Mouse (Mus musculus): ENCODE results near the gene Ints5. TPM values are rescaled to one million over a fixed set of nuclear protein-coding genes. Genes with fewer than 3 reads are reported as not detected.

The Ints5 gene
- polyA plus RNA-seq, 1 experiment from 2014 or later, result 41.0 TPM

Small RNAs within 50 kb of the gene (microRNA-seq; reads per million reads assigned to microRNA genes)
- not detected for gene Mir5136

Other genes starting within 250 kb of the Ints5 start
- gene Chrm1, start 229.2 kb upstream of the Ints5 start, polyA plus RNA-seq (2015; fragmentation: Nextera tagmentation; extraction: Ambion mirVana), result 6.9 and 8.2 TPM in 2 replicates
- 186 TPM in 2 replicates for gene Slc3a2, start 169.6 kb upstream of the Ints5 start, polyA plus RNA-seq (2015; fragmentation: Nextera tagmentation; extraction: Ambion mirVana)
- 90.6 and 109 TPM in 2 replicates for gene Wdr74, start 157.2 kb upstream of the Ints5 start, polyA plus RNA-seq (2015; fragmentation: Nextera tagmentation; extraction: Ambion mirVana)
- gene 1700092M07Rik, start 152.3 kb upstream of the Ints5 start, polyA plus RNA-seq (2015; fragmentation: Nextera tagmentation; extraction: Ambion mirVana), result 2.5 and 2.8 TPM in 2 replicates
- gene Stx5a, start 151.6 kb upstream of the Ints5 start, polyA plus RNA-seq (2015; fragmentation: Nextera tagmentation; extraction: Ambion mirVana), result 129 and 136 TPM in 2 replicates
- 200 and 218 TPM in 2 replicates for gene Nxf1, start 135.9 kb upstream of the Ints5 start, polyA plus RNA-seq (2015; fragmentation: Nextera tagmentation; extraction: Ambion mirVana)
- gene Tmem223, start 122.0 kb upstream of the Ints5 start, polyA plus RNA-seq (2015; fragmentation: Nextera tagmentation; extraction: Ambion mirVana), result 230 and 247 TPM in 2 replicates
- 27.0 and 29.1 TPM in 2 replicates for gene Tmem179b, start 118.5 kb upstream of the Ints5 start, polyA plus RNA-seq (2015; fragmentation: Nextera tagmentation; extraction: Ambion mirVana)
- gene Taf6l, start 106.6 kb upstream of the Ints5 start, polyA plus RNA-seq (2015; fragmentation: Nextera tagmentation; extraction: Ambion mirVana), result 30.8 and 32.2 TPM in 2 replicates
- 160 and 164 TPM in 2 replicates for gene Polr2g, start 94.4 kb upstream of the Ints5 start, polyA plus RNA-seq (2015; fragmentation: Nextera tagmentation; extraction: Ambion mirVana)
- 8.9 and 9.6 TPM in 2 replicates for gene Zbtb3, start 90.5 kb upstream of the Ints5 start, polyA plus RNA-seq (2015; fragmentation: Nextera tagmentation; extraction: Ambion mirVana)
- 71.1 and 72.1 TPM in 2 replicates for gene Ttc9c, start 73.7 kb upstream of the Ints5 start, polyA plus RNA-seq (2015; fragmentation: Nextera tagmentation; extraction: Ambion mirVana)
- gene Hnrnpul2, start 73.0 kb upstream of the Ints5 start, polyA plus RNA-seq (2015; fragmentation: Nextera tagmentation; extraction: Ambion mirVana), result 5.1 and 5.5 TPM in 2 replicates
- gene AC129217.1, start 63.2 kb upstream of the Ints5 start, polyA plus RNA-seq (2015; fragmentation: Nextera tagmentation; extraction: Ambion mirVana), result not detected in 2 replicates
- 88.3 and 98.7 TPM in 2 replicates for gene Bscl2, start 55.5 kb upstream of the Ints5 start, polyA plus RNA-seq (2015; fragmentation: Nextera tagmentation; extraction: Ambion mirVana)
- 258 and 306 TPM in 2 replicates for gene Gng3, start 53.8 kb upstream of the Ints5 start, polyA plus RNA-seq (2015; fragmentation: Nextera tagmentation; extraction: Ambion mirVana)
- 0.45 and 0.57 TPM in 2 replicates for gene Lrrn4cl, start 42.2 kb upstream of the Ints5 start, polyA plus RNA-seq (2015; fragmentation: Nextera tagmentation; extraction: Ambion mirVana)
- gene Ubxn1, start 21.5 kb upstream of the Ints5 start, polyA plus RNA-seq (2015; fragmentation: Nextera tagmentation; extraction: Ambion mirVana), result 172 and 173 TPM in 2 replicates
- 49.7 and 53.5 TPM in 2 replicates for gene Uqcc3, start 12.1 kb upstream of the Ints5 start, polyA plus RNA-seq (2015; fragmentation: Nextera tagmentation; extraction: Ambion mirVana)
- 50.0 and 51.9 TPM in 2 replicates for gene Lbhd1, start 9.3 kb upstream of the Ints5 start, polyA plus RNA-seq (2015; fragmentation: Nextera tagmentation; extraction: Ambion mirVana)
- not detected in 2 replicates for gene Gm49403, start 9.1 kb upstream of the Ints5 start, polyA plus RNA-seq (2015; fragmentation: Nextera tagmentation; extraction: Ambion mirVana)
- gene 1810009A15Rik, start 4.2 kb upstream of the Ints5 start, polyA plus RNA-seq (2015; fragmentation: Nextera tagmentation; extraction: Ambion mirVana), result 49.9 and 50.6 TPM in 2 replicates
- gene Gm49416, start 4.1 kb upstream of the Ints5 start, polyA plus RNA-seq (2015; fragmentation: Nextera tagmentation; extraction: Ambion mirVana), result 0.34 TPM in 1 of 2 replicates, not detected in the other
- gene Ganab, start 5.1 kb downstream of the Ints5 start, polyA plus RNA-seq (2015; fragmentation: Nextera tagmentation; extraction: Ambion mirVana), result 91.7 and 95.1 TPM in 2 replicates
- 67.3 and 75.9 TPM in 2 replicates for gene B3gat3, start 27.4 kb downstream of the Ints5 start, polyA plus RNA-seq (2015; fragmentation: Nextera tagmentation; extraction: Ambion mirVana)
- 1.7 and 1.8 TPM in 2 replicates for gene Rom1, start 36.4 kb downstream of the Ints5 start, polyA plus RNA-seq (2015; fragmentation: Nextera tagmentation; extraction: Ambion mirVana)
- 9.7 and 10.5 TPM in 2 replicates for gene Eml3, start 36.5 kb downstream of the Ints5 start, polyA plus RNA-seq (2015; fragmentation: Nextera tagmentation; extraction: Ambion mirVana)
- 175 and 186 TPM in 2 replicates for gene Mta2, start 48.9 kb downstream of the Ints5 start, polyA plus RNA-seq (2015; fragmentation: Nextera tagmentation; extraction: Ambion mirVana)
- gene Tut1, start 60.8 kb downstream of the Ints5 start, polyA plus RNA-seq (2015; fragmentation: Nextera tagmentation; extraction: Ambion mirVana), result 33.6 and 35.5 TPM in 2 replicates
- gene Eef1g, start 74.0 kb downstream of the Ints5 start, polyA plus RNA-seq (2015; fragmentation: Nextera tagmentation; extraction: Ambion mirVana), result 346 and 348 TPM in 2 replicates
- gene Ahnak, start 96.3 kb downstream of the Ints5 start, polyA plus RNA-seq (2015; fragmentation: Nextera tagmentation; extraction: Ambion mirVana), result 2.2 and 3.4 TPM in 2 replicates
- not detected in 2 replicates for gene Scgb1a1, start 195.0 kb downstream of the Ints5 start, polyA plus RNA-seq (2015; fragmentation: Nextera tagmentation; extraction: Ambion mirVana)
- 31.7 and 39.8 TPM in 2 replicates for gene Asrgl1, start 242.6 kb downstream of the Ints5 start, polyA plus RNA-seq (2015; fragmentation: Nextera tagmentation; extraction: Ambion mirVana)